Mouse (Mus musculus) embryonic facial prominence, embryonic 14.5 days (tissue): ENCODE measurements at regions not wholly inside any gene's neighbourhood (a gene's known extent, or its start where the extent isn't known, plus 50 kb on each side); places are given as distances from the start of the nearest gene placed in this dataset.
"Not testable (repeated sequence)": the region's sequence is repeated elsewhere in the genome, so short reads cannot be mapped to it uniquely, and the experiment has no call there.

Experiments used
- ATAC-seq: fragments of 200-750 bp; cut with Nextera tagmentation; 2 replicates; pipeline ENCODE4 v1.8.0; 2017; ENCODE audit warnings: low read depth, moderate number of reproducible peaks, moderate TSS enrichment
- DNase-seq: peaks from one replicate; pipeline ENCODE4 v3.0.0-alpha.2; 2015; ENCODE audit warnings: low spot score
- H3K27ac ChIP-seq: fragments of 300-500 bp; sonication (generic); replicated peaks from 2 replicates; pipeline ENCODE4 v1.5.1; 2014; ENCODE audit warnings: low read depth, mild to moderate bottlenecking, low read length, moderate library complexity
- H3K27me3 ChIP-seq: fragments of 300-500 bp; sonication (generic); replicated peaks from 2 replicates; pipeline ENCODE4 v1.6.1; 2014; ENCODE audit warnings: low read length; ENCODE audit not compliant: control insufficient read depth, insufficient read depth
- H3K36me3 ChIP-seq: fragments of 300-500 bp; sonication (generic); 2 replicates; pipeline ENCODE4 v1.6.1; 2014; ENCODE audit warnings: low read length, mixed read lengths; ENCODE audit not compliant: control insufficient read depth, insufficient read depth
- H3K4me1 ChIP-seq: fragments of 300-500 bp; sonication (generic); 2 replicates; pipeline ENCODE4 v1.6.1; 2014; ENCODE audit warnings: antibody characterized with exemption, low read length; ENCODE audit not compliant: control insufficient read depth, insufficient read depth
- H3K4me2 ChIP-seq: fragments of 300-500 bp; sonication (generic); 2 replicates; pipeline ENCODE4 v1.6.1; 2014; ENCODE audit warnings: low read depth, mild to moderate bottlenecking, low read length, moderate library complexity, mixed read lengths
- H3K4me3 ChIP-seq: fragments of 300-500 bp; sonication (generic); 2 replicates; pipeline ENCODE4 v1.5.1; 2014; ENCODE audit warnings: low read depth, mild to moderate bottlenecking, low read length
- H3K9ac ChIP-seq: fragments of 300-500 bp; sonication (generic); 2 replicates; pipeline ENCODE4 v1.6.1; 2014; ENCODE audit warnings: low read depth, mild to moderate bottlenecking, low read length, moderate library complexity, mixed read lengths
- H3K9me3 ChIP-seq: fragments of 300-500 bp; sonication (generic); 2 replicates; pipeline ENCODE4 v1.6.1; 2016; ENCODE audit warnings: low read length; ENCODE audit not compliant: control insufficient read depth
- WGBS: fragments of 180-500 bp; shearing (Covaris S2); extraction: QIAGEN DNeasy Blood & Tissue Kit; methylation state at CpG from one replicate; pipeline ENCODE4 v1.1.7; 2014; 5-methylcytosine and 5-hydroxymethylcytosine counted together

DNA sequence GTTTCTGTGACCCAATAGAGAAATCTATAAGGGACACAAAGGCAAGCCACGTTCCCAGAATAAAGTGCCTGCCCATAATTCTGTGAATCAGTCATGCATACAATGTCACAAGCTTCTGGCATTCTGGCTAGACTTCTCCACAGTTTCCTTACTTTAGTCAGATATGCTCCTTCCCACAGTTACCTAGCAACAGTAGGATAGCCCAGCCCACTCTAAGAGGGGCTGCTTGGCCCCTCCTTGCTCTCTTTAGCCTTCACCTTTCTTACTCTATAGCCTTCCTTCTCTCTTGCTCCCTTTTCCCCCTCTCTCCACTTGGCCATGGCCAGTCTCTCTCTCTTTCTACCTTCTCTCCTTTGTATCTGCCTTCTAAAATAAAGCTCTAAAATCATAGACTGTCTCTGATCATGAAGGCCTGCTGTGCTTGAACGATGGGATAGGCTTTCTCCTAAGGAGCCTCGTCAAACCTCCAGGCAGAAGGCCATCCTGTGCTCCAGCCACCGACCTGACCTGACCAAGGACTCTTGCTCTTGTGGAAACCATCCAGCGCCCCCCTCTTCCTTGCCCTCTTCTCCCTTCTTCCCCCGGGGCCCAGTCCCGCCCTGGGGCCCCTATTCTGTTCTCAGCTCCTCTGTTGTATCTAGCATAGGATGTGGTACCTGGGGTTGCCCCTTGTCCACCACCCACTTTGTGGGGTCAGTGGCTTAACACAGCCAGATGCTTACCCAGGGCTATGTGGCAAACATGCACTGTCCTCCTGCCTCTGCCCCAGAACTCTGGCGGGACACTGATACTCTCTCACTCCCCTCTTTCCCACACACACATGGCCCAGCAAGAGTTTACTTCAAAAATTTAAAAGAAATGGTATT, 1723.8 kb upstream of the Igfbp7 start:
- H3K36me3 ChIP-seq, result no peaks in the 10 kb centered on the region

DNA sequence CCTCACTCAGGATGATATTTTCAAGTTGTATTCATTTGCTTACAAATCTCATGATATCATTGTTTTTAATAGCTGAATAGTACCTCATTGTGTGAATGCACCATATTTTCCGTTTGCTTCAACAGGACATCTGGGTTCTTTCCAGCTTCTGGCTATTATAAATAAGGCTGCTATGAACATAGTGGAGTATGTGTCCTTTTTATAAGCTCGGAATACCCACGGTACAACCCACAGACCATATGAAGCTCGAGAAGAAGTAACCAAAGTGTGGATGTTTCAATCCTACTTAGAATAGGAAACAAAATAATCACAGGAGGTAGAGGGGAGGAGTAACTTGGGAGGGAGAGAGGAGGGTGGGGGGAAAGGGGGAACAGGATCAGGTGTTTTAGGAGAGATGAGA, 1675.3 kb upstream of the Igfbp7 start:
- no peak for ATAC-seq
- H3K36me3 ChIP-seq, result no peaks in the 10 kb centered on the region
- no peak for DNase-seq
- no peaks in the 10 kb centered on the region for H3K4me1 ChIP-seq
- H3K27ac ChIP-seq, result no peak overlapping the region
- no peaks in the 10 kb centered on the region for H3K27me3 ChIP-seq
- 82% methylated on average over 4 of the region's 4 CpGs for WGBS
- no peak overlapping the region for H3K9ac ChIP-seq
- no peak overlapping the region for H3K4me3 ChIP-seq
- H3K4me2 ChIP-seq, result no peak overlapping the region
- H3K9me3 ChIP-seq, result no peaks in the 10 kb centered on the region

More for the DNA sequence above, 1723.8 kb upstream of the Igfbp7 start:
- DNase-seq (no peak), ATAC-seq (no peak)
- H3K4me1 ChIP-seq, result no peaks in the 10 kb centered on the region
- H3K9me3 ChIP-seq, result no peaks in the 10 kb centered on the region
- WGBS, result 85% methylated on average over 8 of the region's 8 CpGs
- no peaks in the 10 kb centered on the region for H3K27me3 ChIP-seq
- no peak overlapping the region for H3K4me3 ChIP-seq
- H3K27ac ChIP-seq, result no peak overlapping the region
- H3K9ac ChIP-seq, result no peak overlapping the region
- no peak overlapping the region for H3K4me2 ChIP-seq

DNA sequence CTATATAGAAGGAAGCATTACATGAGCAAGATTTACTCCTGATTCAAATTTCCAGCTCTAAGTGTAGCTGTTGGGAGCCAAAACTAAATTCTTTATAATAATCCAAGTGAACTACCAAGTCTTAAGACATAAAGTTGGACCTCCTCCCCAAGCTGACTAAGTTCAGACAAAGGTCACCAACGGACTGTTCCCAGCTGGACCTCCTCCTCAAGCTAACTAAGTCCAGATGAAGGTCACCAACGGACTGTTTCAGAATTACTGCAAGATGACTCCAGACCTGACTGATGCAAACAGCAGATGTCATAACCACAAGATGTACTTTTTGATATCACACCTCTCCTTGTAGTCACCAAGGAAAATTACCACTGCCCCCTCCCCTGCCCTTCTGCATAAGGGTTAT, 1652.0 kb upstream of the Igfbp7 start:
- not testable (repeated sequence) for H3K27ac ChIP-seq, ATAC-seq, H3K36me3 ChIP-seq, H3K9ac ChIP-seq, H3K4me2 ChIP-seq, H3K4me3 ChIP-seq, H3K27me3 ChIP-seq, H3K4me1 ChIP-seq, H3K9me3 ChIP-seq
- peak; percentile 1 for DNase-seq
- 22% methylated on average over 2 of the region's 2 CpGs for WGBS
